Mouse (Mus musculus): Measurements from ENCODE around the gene Gm6268. TPM values are rescaled to one million over a fixed set of nuclear protein-coding genes. Genes with fewer than 3 reads are reported as not detected.

Gm6268 gene
- polyA plus RNA-seq (2015; fragmentation: Nextera tagmentation; extraction: Ambion mirVana): not detected in 2 replicates

- Histone ChIP-seq H3K4me2 (no peak within 1 kb of the TSS), H3K9me3 (replicated peaks) (no peaks in the 10 kb centered on the region), H3K4me3 (replicated peaks) (no peak within 1 kb of the TSS), H3K27me3 (no peaks in the 10 kb centered on the region), H3K36me3 (no peaks in the 10 kb centered on the region), H3K4me1 (no peaks in the 10 kb centered on the region), H3K27ac (no peak within 1 kb of the TSS), H3K9ac (no peak within 1 kb of the TSS)
- WGBS: 90% methylated on average over 13 of the region's 13 CpGs
- ATAC-seq (replicated peaks; ENCODE audit: low FRiP score): no peak
Observed at GRCm38 (mm10) chrX:36400980-36401379, at the start of gene Gm6268. Gene Gm6268 (plus strand): TSS chrX:36401280.

GRCm38 (mm10) chrX:36352446-36352845 is 48.6 kb upstream of the Gm6268 start:
- Histone ChIP-seq H3K4me2 (no peak overlapping the region), H3K4me1 (no peaks in the 10 kb centered on the region), H3K27me3 (no peaks in the 10 kb centered on the region; the same call in 1 of the 2 replicates), H3K27ac (no peak overlapping the region), H3K9ac (no peak overlapping the region), H3K9me3 (replicated peaks) (no peaks in the 10 kb centered on the region), H3K4me3 (replicated peaks) (no peak overlapping the region), H3K36me3 (no peaks in the 10 kb centered on the region)
- WGBS: 64% methylated on average over 3 of the region's 3 CpGs
- no peak for ATAC-seq (replicated peaks; ENCODE audit: low FRiP score)

GRCm38 (mm10) chrX:36385340-36385739 is 15.7 kb upstream of the Gm6268 start:
- no peaks in the 10 kb centered on the region for H3K9me3 ChIP-seq (replicated peaks)
- no peaks in the 10 kb centered on the region for H3K27me3 ChIP-seq
- no peak overlapping the region for H3K9ac ChIP-seq
- H3K27ac ChIP-seq: no peak overlapping the region
- H3K4me1 ChIP-seq: no peaks in the 10 kb centered on the region
- no peaks in the 10 kb centered on the region for H3K36me3 ChIP-seq
- no peak overlapping the region for H3K4me3 ChIP-seq (replicated peaks)
- no peak for ATAC-seq (replicated peaks; ENCODE audit: low FRiP score)
- no peak overlapping the region for H3K4me2 ChIP-seq

GRCm38 (mm10) chrX:36389971-36390370 is 11.1 kb upstream of the Gm6268 start:
- Histone ChIP-seq H3K4me3 (replicated peaks) (no peak overlapping the region), H3K36me3 (no peaks in the 10 kb centered on the region), H3K4me1 (no peaks in the 10 kb centered on the region), H3K4me2 (no peak overlapping the region), H3K9ac (no peak overlapping the region), H3K27ac (no peak overlapping the region), H3K9me3 (replicated peaks) (no peaks in the 10 kb centered on the region), H3K27me3 (no peaks in the 10 kb centered on the region)
- ATAC-seq (replicated peaks; ENCODE audit: low FRiP score): no peak
- WGBS: 62% methylated on average over 3 of the region's 3 CpGs

- no peaks in the 10 kb centered on the region for H3K9me3 ChIP-seq (replicated peaks)
- WGBS: 48% methylated on average over 2 of the region's 2 CpGs
- no peak overlapping the region for H3K27ac ChIP-seq
- no peaks in the 10 kb centered on the region for H3K36me3 ChIP-seq
- H3K4me1 ChIP-seq: no peaks in the 10 kb centered on the region
- no peak for ATAC-seq (replicated peaks; ENCODE audit: low FRiP score)
- no peak overlapping the region for H3K9ac ChIP-seq
- no peak overlapping the region for H3K4me3 ChIP-seq (replicated peaks)
- no peak overlapping the region for H3K4me2 ChIP-seq
- H3K27me3 ChIP-seq: no peaks in the 10 kb centered on the region
Observed at GRCm38 (mm10) chrX:36390503-36390902, 10.6 kb upstream of the Gm6268 start.

- Histone ChIP-seq H3K4me3 (replicated peaks) (no peak overlapping the region), H3K4me2 (no peak overlapping the region), H3K9me3 (replicated peaks) (no peaks in the 10 kb centered on the region), H3K27ac (no peak overlapping the region), H3K27me3 (no peaks in the 10 kb centered on the region), H3K4me1 (no peaks in the 10 kb centered on the region), H3K9ac (no peak overlapping the region), H3K36me3 (no peaks in the 10 kb centered on the region)
- ATAC-seq (replicated peaks; ENCODE audit: low FRiP score): no peak
- 83% methylated on average over 6 of the region's 6 CpGs for WGBS
Observed at GRCm38 (mm10) chrX:36392672-36393071, 8.4 kb upstream of the Gm6268 start.

GRCm38 (mm10) chrX:36393279-36393678 is 7.8 kb upstream of the Gm6268 start:
- no peaks in the 10 kb centered on the region for H3K9me3 ChIP-seq (replicated peaks)
- ATAC-seq (replicated peaks; ENCODE audit: low FRiP score): no peak
- no peak overlapping the region for H3K9ac ChIP-seq
- H3K4me1 ChIP-seq: no peaks in the 10 kb centered on the region
- H3K27ac ChIP-seq: no peak overlapping the region
- no peak overlapping the region for H3K4me3 ChIP-seq (replicated peaks)
- no peak overlapping the region for H3K4me2 ChIP-seq
- WGBS: 54% methylated on average over 6 of the region's 6 CpGs
- H3K27me3 ChIP-seq: no peaks in the 10 kb centered on the region
- no peaks in the 10 kb centered on the region for H3K36me3 ChIP-seq

GRCm38 (mm10) chrX:36402316-36402715 is 1.2 kb downstream of the Gm6268 start:
- Histone ChIP-seq H3K27me3 (no peaks in the 10 kb centered on the region), H3K9ac (no peak overlapping the region), H3K4me3 (replicated peaks) (no peak overlapping the region), H3K4me1 (no peaks in the 10 kb centered on the region), H3K4me2 (no peak overlapping the region), H3K27ac (no peak overlapping the region), H3K36me3 (no peaks in the 10 kb centered on the region), H3K9me3 (replicated peaks) (no peaks in the 10 kb centered on the region)
- no peak for ATAC-seq (replicated peaks; ENCODE audit: low FRiP score)
- 64% methylated on average over 6 of the region's 6 CpGs for WGBS

- 85% methylated on average over 3 of the region's 3 CpGs for WGBS
- Histone ChIP-seq H3K4me1 (no peaks in the 10 kb centered on the region), H3K27me3 (no peaks in the 10 kb centered on the region), H3K4me2 (no peak overlapping the region), H3K27ac (no peak overlapping the region), H3K9me3 (replicated peaks) (no peaks in the 10 kb centered on the region), H3K36me3 (no peaks in the 10 kb centered on the region), H3K4me3 (replicated peaks) (no peak overlapping the region), H3K9ac (no peak overlapping the region)
- ATAC-seq (replicated peaks; ENCODE audit: low FRiP score): no peak
Observed at GRCm38 (mm10) chrX:36419153-36419552, 18.1 kb downstream of the Gm6268 start.

GRCm38 (mm10) chrX:36434993-36435392 is 33.9 kb downstream of the Gm6268 start:
- Histone ChIP-seq H3K9ac (no peak overlapping the region), H3K36me3 (no peaks in the 10 kb centered on the region), H3K27me3 (no peaks in the 10 kb centered on the region; the same call in 1 of the 2 replicates), H3K27ac (no peak overlapping the region), H3K4me3 (replicated peaks) (no peak overlapping the region), H3K4me2 (no peak overlapping the region), H3K4me1 (no peaks in the 10 kb centered on the region), H3K9me3 (replicated peaks) (no peaks in the 10 kb centered on the region)
- WGBS: 50% methylated on average over 6 of the region's 6 CpGs
- ATAC-seq (replicated peaks; ENCODE audit: low FRiP score): no peak

- WGBS: 94% methylated on average over 1 of the region's 1 CpGs
- Histone ChIP-seq H3K4me3 (replicated peaks) (no peak overlapping the region), H3K36me3 (no peaks in the 10 kb centered on the region), H3K27ac (no peak overlapping the region), H3K4me2 (no peak overlapping the region), H3K9ac (no peak overlapping the region), H3K9me3 (replicated peaks) (no peaks in the 10 kb centered on the region), H3K27me3 (no peaks in the 10 kb centered on the region), H3K4me1 (no peaks in the 10 kb centered on the region)
- ATAC-seq (replicated peaks; ENCODE audit: low FRiP score): no peak
Observed at GRCm38 (mm10) chrX:36437932-36438331, 36.9 kb downstream of the Gm6268 start.

All from kidney, embryonic 15.5 days (tissue).